ENCODE assay signal across 8 mouse cellular contexts in genomic region chrX:166170800-166171738, GRCm38 (mm10). TPM values are rescaled to one million over a fixed set of nuclear protein-coding genes. Genes with fewer than 3 reads are reported as not detected.
DNase-seq lines count a peak whose midpoint lies in the region; ATAC-seq lines count a peak whose summit lies in the region.

No protein-coding gene starts in this region.

- peak overlapping the region; percentile 57 for H3K4me3 ChIP-seq in heart, embryonic 11.5 days (ENCODE audit: low read depth, low read length)
- peak overlapping the region; percentile 58 for H3K4me3 ChIP-seq in hindbrain, embryonic 10.5 days

- DNase-seq in heart, adult 8-10 months (ENCODE audit: low spot score): no peak
- DNase-seq in hindbrain, embryonic 10.5 days (ENCODE audit: low spot score): no peak
- DNase-seq in adrenal gland, postnatal 4 days (ENCODE audit: low spot score in 2 of 2): no peak
- no peak for DNase-seq in layer of hippocampus, postnatal 36 days

- no peaks in the 10 kb centered on the region for H3K4me1 ChIP-seq in heart, embryonic 11.5 days (ENCODE audit: control insufficient read depth, insufficient read depth, low read length)
- peaks cover 13% of the 10 kb centered on the region; the same call in 1 of the 2 replicates for H3K4me1 ChIP-seq in hindbrain, embryonic 10.5 days (replicated peaks)

- ATAC-seq in heart, embryonic 11.5 days (replicated peaks; ENCODE audit: insufficient number of reproducible peaks, low FRiP score, low TSS enrichment): no peak
- ATAC-seq in CD4-positive, CD25-positive, alpha-beta regulatory T cell, adult 4 months: peak; percentile 18
- ATAC-seq in megakaryocyte progenitor cell, adult 5-6 weeks (replicated peaks; ENCODE audit: poor library complexity): peak; percentile 17
- ATAC-seq in frontal cortex, adult (ENCODE audit: low TSS enrichment): no peak

- no peaks in the 10 kb centered on the region for H3K9me3 ChIP-seq in heart, embryonic 11.5 days (replicated peaks; ENCODE audit: control insufficient read depth, low read length)
- H3K9me3 ChIP-seq in hindbrain, embryonic 10.5 days: no peaks in the 10 kb centered on the region

- H3K36me3 ChIP-seq in heart, embryonic 11.5 days (ENCODE audit: control insufficient read depth, insufficient read depth, low read length): no peaks in the 10 kb centered on the region
- H3K36me3 ChIP-seq in hindbrain, embryonic 10.5 days: no peaks in the 10 kb centered on the region

- peak overlapping the region; percentile 57 for H3K4me2 ChIP-seq in heart, embryonic 11.5 days

- H3K27ac ChIP-seq in heart, embryonic 11.5 days (ENCODE audit: low read depth, low read length): peak overlapping the region; percentile 7
- H3K27ac ChIP-seq in hindbrain, embryonic 10.5 days: peak overlapping the region; percentile 88

- no peaks in the 10 kb centered on the region for H3K27me3 ChIP-seq in heart, embryonic 11.5 days (ENCODE audit: control insufficient read depth, insufficient read depth, low read length)
- peaks cover 10% of the 10 kb centered on the region; the same call in 1 of the 2 replicates for H3K27me3 ChIP-seq in hindbrain, embryonic 10.5 days (ENCODE audit: insufficient read depth, poor library complexity, severe bottlenecking)

- peak overlapping the region; percentile 54 for H3K9ac ChIP-seq in heart, embryonic 11.5 days (ENCODE audit: low read depth, low read length)

- 24% methylated on average over 9 of the region's 9 CpGs for WGBS in heart, embryonic 11.5 days (ENCODE audit: insufficient replicate concordance)
- WGBS in hindbrain, embryonic 10.5 days: 40% methylated on average over 9 of the region's 9 CpGs

RNA-seq across cellular contexts. Expression of gene Gemin8, which starts 0.8 kb away (rescaled TPM):
- polyA plus RNA-seq in heart, embryonic 11.5 days (2014; fragmentation: Nextera tagmentation; extraction: Ambion mirVana): 9.3 and 11.7 TPM in 2 replicates
- 1 to 10 TPM; 2.0 to 3.1 (median 2.9) TPM for total RNA-seq in heart, adult 8-10 months (2022)
- polyA plus RNA-seq in CD4-positive, CD25-positive, alpha-beta regulatory T cell, adult 4 months (2017; shearing (Covaris generic)): 10 to 100 TPM; 21.4 to 30.8 TPM
- 20.2 and 20.6 TPM in 2 replicates for polyA plus RNA-seq in hindbrain, embryonic 10.5 days (2016; fragmentation: Nextera tagmentation; extraction: Ambion mirVana)
- 18.8 and 20.0 TPM in 2 replicates for total RNA-seq in megakaryocyte progenitor cell, adult 5-6 weeks (2015)
- total RNA-seq in megakaryocyte progenitor cell, adult 5-6 weeks (2017): 10.4 and 11.9 TPM in 2 replicates
- total RNA-seq in adrenal gland, postnatal 4 days (2021): 10 to 100 TPM in 1 of 2 experiments, 1 to 10 TPM in 1; 9.8 to 16.6 TPM
- total RNA-seq in layer of hippocampus, postnatal 36 days (2021): 10 to 100 TPM in 1 of 2 experiments, 1 to 10 TPM in 1; 9.9 to 13.6 TPM

Comparison
In these comparisons a context has a peak if more than half of its experiments do, and no peak if none do; other contexts are left out.
1. ATAC-seq: peak in CD4-positive, CD25-positive, alpha-beta regulatory T cell, adult 4 months (single experiment) and megakaryocyte progenitor cell, adult 5-6 weeks (single experiment); none in heart, embryonic 11.5 days (single experiment) and frontal cortex, adult (single experiment).